Mouse (Mus musculus): ENCODE results near the gene Gm28042.

- no peak for TF ChIP-seq CTCF (IDR thresholded peaks at IDR 0.05; ENCODE audit: borderline replicate concordance, control insufficient read depth, extremely low read depth, insufficient read depth, low read length, poor library complexity)
- TF ChIP-seq POLR2A (IDR thresholded peaks at IDR 0.05; ENCODE audit: control insufficient read depth, extremely low read depth, insufficient read depth, low read length, poor library complexity), result no peak
Measured at GRCm38 (mm10) chr2:119997354-119997753, 29.9 kb upstream of the Gm28042 start.
